Mouse (Mus musculus) ES-Bruce4 (cell line): Measurements from ENCODE around the gene Dnajc6.

Source experiments
- CTCF ChIP-seq: IDR thresholded peaks from one replicate; pipeline ENCODE4 v1.8.1; 2011; ENCODE audit warnings: low read depth, low read length
- POLR2A ChIP-seq: IDR thresholded peaks from one replicate; pipeline ENCODE4 v1.8.1; 2011; ENCODE audit warnings: low read length; ENCODE audit not compliant: insufficient read depth

DNA sequence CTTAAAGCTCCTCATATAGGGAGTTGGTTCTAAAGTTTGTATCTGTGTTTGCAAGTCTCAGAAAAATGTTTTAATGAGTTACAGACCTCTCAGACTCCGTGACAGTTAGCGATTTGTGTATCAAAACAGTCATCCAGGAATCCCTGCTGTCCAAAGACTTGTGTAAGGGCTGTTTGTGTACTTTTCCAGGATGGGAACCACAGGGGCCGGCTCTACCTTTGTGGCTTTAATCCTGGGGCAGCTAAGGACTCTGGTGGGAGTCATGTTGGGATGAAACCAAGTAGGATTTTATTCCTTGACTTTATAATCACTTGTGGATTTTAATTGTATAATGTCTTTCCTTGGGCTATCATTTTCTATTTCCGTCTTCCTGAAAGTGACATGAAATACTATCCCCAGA is 55.0 kb downstream of the Dnajc6 start:
- no peak for TF ChIP-seq CTCF
- TF ChIP-seq POLR2A: no peak
